Mouse (Mus musculus) cerebellum, adult 11 months (tissue): Measurements from ENCODE around the gene Ubqln5.

Experiments
- DNase-seq: peaks from one replicate; pipeline ENCODE4 v3.0.0; 2022

Gene Ubqln5

DNA sequence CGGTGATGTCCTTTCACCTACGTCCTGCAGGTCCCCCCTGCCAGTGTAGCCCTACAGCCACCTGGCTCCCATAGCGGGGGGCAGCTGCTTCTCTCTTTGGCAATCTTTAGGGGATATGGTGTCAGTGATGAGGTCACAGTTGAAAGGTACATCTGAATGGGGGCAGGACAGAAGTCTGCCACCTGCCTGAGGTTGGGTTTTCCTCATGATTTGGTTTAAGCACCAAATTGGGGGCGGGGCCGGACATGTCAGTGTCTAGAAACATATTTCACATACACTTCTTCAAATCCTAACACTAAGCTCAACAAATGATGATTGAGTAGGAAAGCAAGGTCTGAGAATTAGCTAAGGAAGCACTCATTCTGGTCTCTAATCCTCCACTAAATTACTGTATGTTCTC lies at the start of gene Ubqln5:
TSS of gene Ubqln5 (minus strand) at position 101 of the 400 bp plus-strand sequence.
- no peak for DNase-seq

DNA sequence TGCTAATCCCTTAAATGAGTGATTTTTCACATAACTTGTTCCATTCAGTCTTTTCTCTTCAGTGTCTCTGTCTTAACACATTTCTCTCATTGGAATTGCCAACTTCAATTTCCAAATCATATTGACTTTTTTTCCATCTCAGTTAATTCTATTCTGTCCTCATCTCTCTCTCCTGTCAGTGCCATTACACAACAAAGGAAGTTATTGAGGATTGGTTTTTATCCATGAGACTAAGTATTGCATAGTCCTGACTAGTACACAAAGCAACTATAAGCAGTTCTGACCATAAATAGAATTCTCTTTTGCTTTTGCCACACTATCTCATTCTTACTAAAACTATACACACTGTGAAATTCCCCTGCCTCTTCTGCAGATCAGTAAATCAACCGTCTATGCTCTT lies 49.4 kb upstream of the Ubqln5 start:
- DNase-seq: no peak

DNA sequence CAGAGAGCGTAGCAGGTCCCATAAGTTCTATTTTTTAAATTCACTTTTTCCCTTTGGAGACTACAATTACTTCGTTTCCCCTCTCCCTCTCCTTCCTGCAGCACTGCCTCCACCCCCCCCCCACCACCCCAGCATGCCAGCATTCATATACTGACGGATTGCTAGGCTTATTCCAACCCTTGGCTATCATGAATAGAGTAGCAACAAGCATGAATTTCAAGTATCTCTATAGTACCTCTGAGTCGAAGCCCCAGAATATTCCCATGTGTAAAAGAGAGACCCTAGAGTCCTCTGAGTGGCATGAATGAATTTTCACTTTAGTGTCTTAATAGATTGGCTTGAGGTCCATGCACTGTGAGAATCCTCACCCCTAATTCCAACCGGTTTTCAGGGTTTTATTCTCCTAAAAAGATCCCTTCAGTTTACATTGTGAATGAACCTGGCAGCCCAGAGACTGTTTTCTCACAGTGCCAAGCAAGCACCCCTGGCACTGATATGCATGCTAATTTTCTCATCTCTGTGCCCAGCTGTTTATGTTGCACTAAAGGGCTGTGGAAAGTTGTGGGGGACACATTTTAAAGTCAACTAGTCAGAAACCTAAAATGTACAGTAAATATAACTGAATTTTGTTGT lies 48.9 kb upstream of the Ubqln5 start:
- no peak for DNase-seq

DNA sequence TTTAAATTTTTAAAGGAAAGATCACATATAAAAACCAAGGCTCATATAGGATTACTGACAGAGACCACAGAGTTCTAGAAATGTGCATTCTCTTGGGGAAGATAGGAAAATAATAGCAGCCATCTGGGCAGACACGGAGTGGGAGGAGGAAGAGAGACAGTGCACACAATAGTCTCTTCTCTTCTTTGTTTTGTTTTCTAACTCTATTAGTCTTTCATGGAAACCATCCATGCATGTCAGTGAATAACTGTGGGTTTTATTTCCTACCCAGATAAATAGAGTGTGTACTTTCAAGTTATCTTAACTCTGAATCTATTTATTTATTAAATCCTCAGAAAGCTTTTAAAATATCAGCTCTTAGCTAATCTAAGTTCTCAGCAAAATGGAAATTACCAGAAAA lies 45.5 kb upstream of the Ubqln5 start:
- DNase-seq: no peak

DNA sequence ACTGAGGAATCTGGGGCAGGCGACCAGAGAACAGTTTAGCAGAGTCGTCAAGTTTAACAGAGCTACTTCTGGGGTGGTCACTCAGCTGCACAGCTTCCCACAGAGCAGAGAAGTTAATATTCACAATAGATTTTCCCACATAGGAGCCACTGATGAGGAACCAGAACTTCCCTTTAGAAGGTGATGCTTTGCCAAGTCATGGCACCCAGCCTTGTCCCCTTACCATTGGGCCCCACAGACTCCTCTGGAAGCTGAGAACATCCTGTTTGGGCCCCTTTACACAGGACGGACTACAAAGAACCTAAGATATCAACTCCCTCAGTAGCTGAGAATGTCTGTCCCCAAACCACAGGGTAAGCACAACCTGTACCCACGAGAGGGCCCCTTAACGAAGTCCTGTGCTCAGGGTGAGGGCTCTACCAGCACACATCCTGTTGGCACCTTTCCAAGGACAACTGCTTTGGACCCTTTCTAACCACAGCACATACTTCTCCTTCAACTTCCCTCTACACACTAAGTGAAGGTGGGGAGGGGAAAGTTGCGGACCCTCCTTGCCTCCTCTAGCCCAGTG lies 40.1 kb upstream of the Ubqln5 start:
- no peak for DNase-seq

DNA sequence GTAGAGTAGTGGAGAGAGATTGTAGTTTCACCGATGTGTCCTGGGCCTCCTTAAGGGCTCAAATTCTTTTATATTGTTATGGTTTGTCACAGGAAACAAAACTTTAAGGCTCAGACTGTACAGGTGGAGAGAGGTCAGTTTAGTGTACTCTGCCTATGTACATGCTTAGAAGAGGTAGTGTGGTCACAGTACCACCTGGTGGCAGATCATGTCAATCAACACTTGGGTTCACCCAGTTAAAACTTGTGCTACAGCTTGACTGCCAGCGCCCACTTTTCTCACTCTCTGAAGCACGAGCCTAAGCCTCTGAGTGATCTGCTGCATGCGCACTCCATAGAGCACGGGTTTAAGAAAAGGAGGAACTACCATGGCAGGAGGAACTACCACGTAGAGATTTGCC lies 37.5 kb upstream of the Ubqln5 start:
- no peak for DNase-seq

DNA sequence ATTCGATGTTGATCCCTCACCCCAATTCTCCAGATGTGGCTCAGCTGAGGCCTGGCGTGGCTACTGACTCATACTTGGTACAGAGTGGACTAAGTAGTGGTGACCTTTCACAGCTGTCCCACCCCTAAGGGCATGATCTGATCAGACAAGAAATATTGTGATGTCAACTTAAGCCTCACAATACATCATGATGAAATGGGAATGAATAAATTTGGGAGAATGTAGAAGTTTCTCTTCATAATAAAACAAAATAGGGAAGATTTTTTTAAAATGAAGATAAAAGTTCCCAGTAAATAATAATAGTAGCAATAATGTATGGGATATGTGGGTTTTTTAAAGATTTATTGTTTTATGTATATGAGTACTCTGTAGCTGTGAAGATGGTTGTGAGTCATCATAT lies 20.8 kb upstream of the Ubqln5 start, which contains the start of gene Ubqlnl:
TSS of gene Ubqlnl (minus strand) at position 101 of the 400 bp plus-strand sequence.
- no peak for DNase-seq

- DNase-seq: no peak
These were observed 13.6 kb upstream of the Ubqln5 start, which contains the start of gene Ubqln3 for GRCm38 (mm10) chr7:104143179-104143578. TSS of gene Ubqln3 (minus strand) at chr7:104143279.

DNA sequence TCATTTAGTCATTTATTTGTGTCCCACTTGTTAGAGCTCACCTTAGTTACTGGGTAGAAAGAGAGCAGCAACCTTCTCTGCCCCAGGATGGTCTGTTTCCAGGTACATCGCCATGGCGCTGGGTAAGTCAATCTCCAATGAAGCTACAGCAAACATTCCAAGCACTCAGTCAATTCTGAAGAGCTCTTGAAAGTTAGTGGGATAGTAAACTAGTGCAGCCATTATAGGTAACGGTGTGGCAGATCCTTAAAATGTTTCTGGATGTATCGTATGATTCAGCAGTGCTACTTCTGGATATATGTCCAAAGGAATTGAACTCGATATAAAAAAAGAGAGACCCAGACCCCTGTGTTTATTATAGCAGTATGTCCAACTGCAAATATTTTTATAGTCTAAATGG lies 7.7 kb upstream of the Ubqln5 start, which contains the start of gene Olfr643:
TSS of gene Olfr643 (minus strand) at position 101 of the 400 bp plus-strand sequence.
- DNase-seq: no peak

- DNase-seq: no peak
These were observed 25.0 kb downstream of the Ubqln5 start, which contains the start of gene Olfr646 for GRCm38 (mm10) chr7:104104757-104104972. TSS of gene Olfr646 (plus strand) at chr7:104104873.

DNA sequence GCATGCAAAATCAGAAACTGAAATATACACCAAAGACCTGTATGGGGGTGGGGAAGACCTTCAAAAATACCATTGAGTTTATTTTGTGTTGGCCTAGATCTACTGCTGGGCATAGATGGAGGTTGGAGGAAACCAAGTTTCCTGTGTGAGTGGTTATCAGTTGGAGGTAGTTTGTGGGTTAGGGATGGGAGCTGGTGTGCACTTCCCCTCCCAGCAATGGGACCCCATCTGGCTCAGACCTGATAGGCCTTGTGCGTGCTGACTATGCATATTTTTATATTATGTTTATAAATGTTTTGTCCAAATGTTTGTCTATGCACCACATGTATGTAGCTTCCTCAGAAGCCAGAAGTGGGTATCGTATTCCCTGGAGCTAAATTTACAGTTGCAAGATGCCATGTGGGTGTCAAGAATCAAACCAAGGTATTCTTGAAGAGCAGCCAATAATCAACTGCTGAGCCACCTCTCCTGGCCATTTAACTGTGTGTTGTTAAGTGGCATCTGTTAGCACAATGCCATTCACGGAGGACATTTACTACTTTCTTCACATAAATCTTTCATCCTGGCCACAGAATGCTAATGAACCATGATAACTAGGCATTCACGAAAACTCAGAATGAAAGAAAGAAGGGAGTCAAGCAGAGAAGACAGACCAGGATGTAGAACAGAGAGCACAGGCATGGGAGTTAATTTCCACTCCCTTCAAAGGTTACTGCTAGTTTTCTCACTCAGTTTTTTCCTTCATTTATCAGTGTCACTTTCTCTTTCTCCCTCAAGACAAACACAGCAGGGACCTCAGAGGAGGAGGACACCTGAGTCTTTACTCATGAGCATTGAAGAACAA lies 25.5 kb downstream of the Ubqln5 start:
- no peak for DNase-seq

GRCm38 (mm10) chr7:104085365-104085764 lies 44.3 kb downstream of the Ubqln5 start, which contains the start of gene Olfr645:
TSS of gene Olfr645 (minus strand) at chr7:104085465.
- DNase-seq: no peak
